Mouse (Mus musculus) lung, adult 2 months (tissue): ENCODE results near the gene Prkx.

ENCODE experiments used
- CTCF ChIP-seq: fragments of 200-500 bp; IDR thresholded peaks from 2 replicates; pipeline ENCODE4 v1.5.1; 2011; ENCODE audit warnings: mild to moderate bottlenecking, low read length, control low read depth; ENCODE audit not compliant: insufficient read depth
- POLR2A ChIP-seq: fragments of 200-500 bp; IDR thresholded peaks from 2 replicates; pipeline ENCODE4 v1.6.1; 2011; ENCODE audit warnings: low read depth, mild to moderate bottlenecking, control low read depth, low read length, borderline replicate concordance; ENCODE audit errors: extremely low read depth

DNA sequence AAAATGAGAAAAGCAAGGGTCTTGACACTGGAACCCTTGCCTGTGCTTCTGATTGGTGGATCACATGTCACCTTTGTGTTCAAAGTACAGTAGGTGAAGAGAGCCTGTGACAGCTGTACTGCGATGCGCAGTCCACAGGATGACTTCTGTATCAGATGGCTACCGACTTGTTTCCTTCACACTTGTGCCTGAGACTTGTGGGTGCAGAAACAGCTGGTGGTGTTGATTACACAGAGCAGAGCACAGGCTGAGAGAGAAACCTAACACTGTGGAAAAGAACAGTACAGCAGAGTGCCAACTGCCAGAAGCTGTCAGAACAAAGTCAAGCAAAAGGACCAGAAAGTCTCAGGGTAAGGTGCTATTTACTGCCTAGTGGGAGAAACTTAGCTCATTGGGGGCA, 7.4 kb downstream of the Prkx start:
- no peak for TF ChIP-seq CTCF
- TF ChIP-seq POLR2A = no peak
